Mouse (Mus musculus): Measurements from ENCODE around the gene Abcc1.

Gene Abcc1

DNA sequence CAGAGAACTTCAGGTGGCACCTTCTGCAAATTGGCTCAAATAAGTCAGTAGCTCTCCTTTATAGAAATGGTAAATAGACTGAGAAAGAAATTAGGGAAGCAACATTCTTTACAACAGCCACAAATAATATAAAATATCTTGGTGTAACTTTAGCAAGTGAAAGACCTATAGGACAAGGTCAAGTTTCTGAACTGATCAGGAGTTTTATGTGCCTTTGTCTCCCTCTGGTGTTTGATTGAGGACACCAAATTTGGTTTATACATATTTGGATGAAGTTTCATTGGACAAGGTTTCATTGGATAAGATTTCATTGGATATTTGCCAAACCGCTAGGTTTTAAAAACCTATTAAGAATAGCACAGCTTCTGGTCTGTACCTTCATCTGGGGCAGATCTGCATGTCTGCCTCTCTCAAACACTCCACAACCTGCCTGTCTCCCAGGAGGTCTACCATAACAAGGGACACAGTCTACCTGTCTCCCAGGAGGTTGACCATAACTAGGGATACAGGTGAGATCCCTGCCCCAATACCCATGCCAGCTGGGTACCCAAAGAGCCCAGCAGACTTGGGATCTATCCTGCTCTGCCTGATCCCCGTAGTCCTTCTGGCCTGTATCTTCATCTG, 132.2 kb downstream of the Abcc1 start:
- peak; percentile 76 for DNase-seq (ENCODE audit: low read depth, low spot score)

DNA sequence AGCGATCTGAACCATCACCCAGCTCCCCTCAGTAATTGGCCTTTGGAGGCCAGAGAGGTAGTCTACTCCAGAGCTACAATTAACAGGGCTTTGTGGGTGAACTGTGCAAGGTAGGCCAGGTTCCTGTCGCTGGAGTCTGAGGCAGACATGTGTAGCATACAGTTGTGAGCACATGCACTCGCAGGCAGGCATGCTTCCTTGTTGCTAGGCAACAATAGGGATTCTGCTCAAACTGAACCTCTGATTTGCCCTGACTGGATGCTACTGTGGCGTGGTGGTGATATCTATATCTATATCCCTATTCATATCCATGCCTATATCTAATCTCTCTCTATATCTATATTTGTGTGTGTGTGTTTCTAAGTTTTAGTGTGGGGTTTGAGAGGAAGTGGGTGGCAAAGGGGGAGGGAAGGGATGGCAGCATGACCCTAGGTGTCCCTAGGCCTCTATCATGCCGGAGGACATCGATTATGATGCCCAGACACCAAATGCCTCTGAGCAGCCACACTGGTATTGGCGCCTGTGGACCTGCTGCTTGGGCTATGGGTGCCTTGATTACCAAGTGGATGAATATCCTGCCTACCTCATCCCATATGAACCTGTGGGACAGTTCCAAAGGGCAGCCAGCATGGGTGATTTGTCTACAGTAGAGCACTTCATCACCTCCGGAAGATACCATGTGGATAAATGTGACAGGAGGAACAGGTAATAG, 140.4 kb downstream of the Abcc1 start:
- no peak for DNase-seq (ENCODE audit: low read depth, low spot score)

DNA sequence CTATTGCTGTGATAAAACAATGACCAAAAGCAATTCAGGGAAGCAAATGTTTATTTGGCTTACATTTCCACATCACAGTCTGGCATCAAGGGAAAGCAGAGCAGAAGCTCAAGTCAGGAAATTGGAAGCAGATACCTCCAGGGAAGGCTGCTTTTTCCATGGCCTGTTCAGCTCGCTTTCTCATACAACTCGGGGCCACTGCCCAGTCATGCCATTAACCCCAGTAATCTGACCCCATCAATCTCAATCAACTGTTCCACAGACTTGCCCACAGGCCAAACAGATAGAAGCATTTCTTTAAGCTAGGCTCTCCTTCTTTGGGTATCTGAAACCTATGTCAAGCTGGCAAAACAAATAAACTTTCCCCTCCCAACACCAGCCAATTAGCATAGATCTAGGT, 145.1 kb downstream of the Abcc1 start:
- no peak for DNase-seq (ENCODE audit: low read depth, low spot score)
